Mouse (Mus musculus): Measurements from ENCODE around the gene Rimbp2.

DNA sequence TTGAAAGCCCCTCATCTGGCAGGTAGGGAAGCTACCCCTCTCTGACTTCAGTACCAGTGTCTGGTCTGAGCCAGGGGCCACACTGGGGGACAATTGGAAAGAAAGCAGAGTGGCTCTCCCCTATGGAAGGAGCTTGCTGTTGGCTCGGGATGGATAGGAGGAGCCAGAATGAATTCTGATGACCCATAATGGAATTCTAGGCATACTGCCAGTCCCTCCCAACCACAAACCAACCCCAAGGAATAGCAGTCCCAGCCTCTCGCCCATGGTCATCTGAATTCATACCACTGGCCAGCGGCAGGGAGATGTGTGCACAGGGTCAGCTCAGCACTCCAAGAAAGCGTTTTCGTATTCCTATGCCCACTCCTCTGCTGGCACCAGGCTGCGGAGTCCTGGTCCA is 141.9 kb downstream of the Rimbp2 start:
- TF ChIP-seq GATA1 (IDR thresholded peaks at IDR 0.05; ENCODE audit: low read length) (no peak), TAL1 (IDR thresholded peaks at IDR 0.05; ENCODE audit: low read length) (no peak)
